Mouse (Mus musculus) neural tube, embryonic 13.5 days (tissue): ENCODE results near the gene Rbpms2. TPM values are rescaled to one million over a fixed set of nuclear protein-coding genes. Genes with fewer than 3 reads are reported as not detected.

Source experiments
- ATAC-seq: fragments of 200-750 bp; cut with Nextera tagmentation; 2 replicates; pipeline ENCODE4 v1.8.0; 2017; ENCODE audit warnings: low read depth, mild to moderate bottlenecking, moderate TSS enrichment, moderate library complexity
- H3K27ac ChIP-seq: fragments of 300-500 bp; sonication (generic); replicated peaks from 2 replicates; pipeline ENCODE4 v1.5.1; 2015; ENCODE audit warnings: moderate library complexity, mild to moderate bottlenecking, inconsistent platforms
- H3K27me3 ChIP-seq: fragments of 300-500 bp; sonication (generic); 2 replicates; pipeline ENCODE4 v1.6.1; 2015; ENCODE audit warnings: mild to moderate bottlenecking, inconsistent platforms
- H3K36me3 ChIP-seq: fragments of 300-500 bp; sonication (generic); 2 replicates; pipeline ENCODE4 v1.6.1; 2015; ENCODE audit warnings: mild to moderate bottlenecking, inconsistent platforms
- H3K4me1 ChIP-seq: fragments of 300-500 bp; sonication (generic); replicated peaks from 2 replicates; pipeline ENCODE4 v1.6.1; 2015; ENCODE audit warnings: inconsistent platforms
- H3K4me2 ChIP-seq: fragments of 300-500 bp; sonication (generic); 2 replicates; pipeline ENCODE4 v1.6.1; 2015; ENCODE audit warnings: inconsistent platforms, mild to moderate bottlenecking, moderate library complexity
- H3K4me3 ChIP-seq: fragments of 300-500 bp; sonication (generic); 2 replicates; pipeline ENCODE4 v1.5.1; 2015; ENCODE audit warnings: mild to moderate bottlenecking, inconsistent platforms
- H3K9ac ChIP-seq: fragments of 300-500 bp; sonication (generic); 2 replicates; pipeline ENCODE4 v1.6.1; 2015; ENCODE audit warnings: moderate library complexity, mild to moderate bottlenecking, inconsistent platforms
- H3K9me3 ChIP-seq: fragments of 300-500 bp; sonication (generic); 2 replicates; pipeline ENCODE4 v1.6.1; 2016; ENCODE audit warnings: inconsistent platforms
- WGBS: fragments of 180-500 bp; shearing (Covaris S2); methylation state at CpG from one replicate; pipeline ENCODE4 v1.1.7; 2015; 5-methylcytosine and 5-hydroxymethylcytosine counted together
- polyA plus RNA-seq: library from polyadenylated mRNA; unstranded; fragments of >200 nt; fragmentation: Nextera tagmentation; extraction: Ambion mirVana; gene quantifications from 2 replicates; pipeline ENCODE4 v1.2.1, GENCODE M21; 2015

The Rbpms2 gene
- 6.2 and 6.3 TPM in 2 replicates for polyA plus RNA-seq

DNA sequence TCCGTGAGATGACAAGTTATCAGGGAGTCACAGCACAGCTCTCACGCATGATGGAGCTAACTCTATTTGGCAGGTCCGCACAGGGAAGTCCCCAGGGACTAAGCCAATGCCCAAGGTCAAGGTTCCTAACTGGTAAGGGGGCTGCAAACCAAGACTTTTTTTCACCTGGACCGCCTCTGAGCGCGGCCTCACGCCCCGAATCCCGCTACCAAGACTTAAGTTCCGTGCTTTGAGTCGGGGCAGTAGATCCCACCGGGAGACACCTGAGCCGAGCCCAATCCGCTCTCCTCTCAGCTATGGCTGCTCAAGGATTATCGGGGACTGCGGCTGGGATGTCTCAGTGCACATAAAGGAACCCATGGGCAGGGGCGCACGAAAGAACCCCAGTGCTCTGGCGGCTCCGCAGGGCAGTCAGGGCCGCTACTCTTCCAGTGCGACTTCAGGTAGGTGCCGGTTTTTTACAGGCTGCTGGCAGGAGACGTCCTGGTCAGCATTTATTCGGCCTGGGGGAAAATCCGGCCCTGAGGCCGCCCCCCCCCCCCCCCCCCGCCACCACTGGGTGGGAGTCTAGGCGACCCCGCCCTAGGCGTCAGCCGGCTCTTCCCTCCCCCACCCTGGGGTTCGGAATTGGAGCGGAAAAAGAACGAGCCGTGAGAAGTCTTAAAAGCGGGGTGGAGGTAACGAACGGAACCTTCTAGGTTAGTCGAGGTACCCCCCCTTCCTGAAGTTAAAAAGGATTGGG, at the start of gene Rbpms2:
Gene Rbpms2, plus strand, starts transcription at position 624 of the 742 bp plus-strand sequence.
- H3K4me2 ChIP-seq: peak within 1 kb of the TSS; percentile 90
- peaks cover 23% of the 10 kb centered on the region for H3K4me1 ChIP-seq
- H3K9me3 ChIP-seq: no peaks in the 10 kb centered on the region
- H3K9ac ChIP-seq: peak within 1 kb of the TSS; percentile 65
- H3K36me3 ChIP-seq: no peaks in the 10 kb centered on the region
- H3K4me3 ChIP-seq: peak within 1 kb of the TSS; percentile 59
- H3K27ac ChIP-seq: no peak within 1 kb of the TSS
- no peak for ATAC-seq
- peaks cover 69% of the 10 kb centered on the region for H3K27me3 ChIP-seq
- 1% methylated on average over 33 of the region's 40 CpGs for WGBS

DNA sequence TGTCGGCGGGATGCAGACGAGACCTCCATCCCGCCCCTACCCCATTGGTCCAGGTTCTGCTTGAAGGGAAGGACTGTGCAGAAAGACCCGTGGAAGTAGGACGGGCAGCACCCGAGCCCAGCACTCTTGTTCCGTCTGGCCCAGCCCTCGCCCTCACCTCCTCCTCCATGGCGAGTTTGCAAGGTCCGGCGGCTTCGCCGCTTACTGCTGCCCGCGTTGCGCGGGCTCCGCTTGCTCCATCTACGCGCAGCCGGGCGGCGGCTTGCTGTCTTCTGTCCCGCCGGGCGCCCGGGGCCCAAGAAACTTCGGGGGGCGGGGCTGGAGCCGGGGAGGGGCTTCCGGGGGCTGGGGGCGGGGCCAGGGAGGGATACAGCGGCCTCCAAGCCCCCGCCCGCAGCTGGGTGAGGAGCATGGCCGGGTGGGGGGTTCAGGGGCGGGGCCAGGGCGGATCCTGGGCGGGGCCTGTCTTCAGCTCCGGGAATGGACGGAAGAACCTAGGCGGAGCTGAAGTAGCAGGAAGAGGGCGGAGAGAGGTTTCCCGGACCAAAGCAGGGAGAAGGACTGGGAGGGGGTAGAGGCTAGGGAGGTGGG, 49.6 kb upstream of the Rbpms2 start, which contains the start of gene Plekho2:
Gene Plekho2, minus strand, starts transcription at position 260 of the 591 bp plus-strand sequence.
- peak; percentile 94 for ATAC-seq
- Histone ChIP-seq H3K4me2 (peak within 1 kb of the TSS; percentile 69), H3K4me3 (peak within 1 kb of the TSS; percentile 52), H3K27ac (peak within 1 kb of the TSS; percentile 54), H3K9ac (peak within 1 kb of the TSS; percentile 71), H3K36me3 (no peaks in the 10 kb centered on the region), H3K9me3 (no peaks in the 10 kb centered on the region), H3K4me1 (peaks cover 49% of the 10 kb centered on the region), H3K27me3 (no peaks in the 10 kb centered on the region)
- under 1% methylated on average over 44 of the region's 45 CpGs for WGBS

DNA sequence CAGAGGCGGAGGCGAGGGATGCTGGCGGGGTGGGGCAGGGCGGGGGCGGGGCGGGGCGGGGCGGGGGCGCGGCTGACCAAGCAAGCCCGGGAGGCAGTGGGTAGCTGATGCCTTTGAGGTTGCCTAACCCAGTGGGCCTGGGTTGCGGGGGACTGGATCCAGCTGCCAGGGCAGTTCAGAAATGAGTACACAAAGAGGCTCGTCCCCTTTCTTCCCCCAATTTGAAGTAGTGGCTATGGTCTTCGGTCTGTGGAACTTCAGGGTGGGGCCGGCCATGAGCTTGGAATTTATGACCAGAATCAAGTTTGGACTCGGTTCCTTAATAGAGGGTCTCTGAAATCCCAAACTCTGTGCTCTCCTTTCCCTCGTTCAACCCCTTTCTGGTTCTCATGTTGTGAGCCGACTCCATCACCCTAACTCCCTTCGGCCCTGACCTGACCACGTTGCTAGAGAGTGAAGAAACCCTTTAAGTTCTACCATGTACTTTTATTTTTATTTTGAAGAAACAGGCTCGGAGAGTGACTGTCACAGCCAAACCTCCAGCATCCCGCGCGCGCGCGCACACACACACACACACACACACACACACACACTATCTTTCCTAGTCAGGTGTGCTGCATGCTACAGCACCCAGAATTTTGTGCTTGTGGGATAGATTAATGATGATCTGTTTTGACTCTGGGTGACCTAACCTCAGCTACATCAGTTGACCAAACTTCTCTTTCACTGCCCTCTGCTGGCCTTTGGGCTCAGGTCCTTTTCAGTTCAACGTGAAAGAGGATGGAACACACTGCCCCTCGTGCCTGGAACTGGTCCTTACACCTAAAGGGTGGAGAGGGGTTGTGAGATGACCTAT, 48.8 kb upstream of the Rbpms2 start:
- 6% methylated on average over 19 of the region's 29 CpGs for WGBS
- H3K4me3 ChIP-seq: peak overlapping the region; percentile 52
- peaks cover 42% of the 10 kb centered on the region for H3K4me1 ChIP-seq
- peak; percentile 81 for ATAC-seq
- no peaks in the 10 kb centered on the region for H3K27me3 ChIP-seq
- no peaks in the 10 kb centered on the region for H3K9me3 ChIP-seq
- H3K4me2 ChIP-seq: peak overlapping the region; percentile 69
- H3K27ac ChIP-seq: peak overlapping the region; percentile 49
- H3K36me3 ChIP-seq: no peaks in the 10 kb centered on the region
- H3K9ac ChIP-seq: peak overlapping the region; percentile 67

DNA sequence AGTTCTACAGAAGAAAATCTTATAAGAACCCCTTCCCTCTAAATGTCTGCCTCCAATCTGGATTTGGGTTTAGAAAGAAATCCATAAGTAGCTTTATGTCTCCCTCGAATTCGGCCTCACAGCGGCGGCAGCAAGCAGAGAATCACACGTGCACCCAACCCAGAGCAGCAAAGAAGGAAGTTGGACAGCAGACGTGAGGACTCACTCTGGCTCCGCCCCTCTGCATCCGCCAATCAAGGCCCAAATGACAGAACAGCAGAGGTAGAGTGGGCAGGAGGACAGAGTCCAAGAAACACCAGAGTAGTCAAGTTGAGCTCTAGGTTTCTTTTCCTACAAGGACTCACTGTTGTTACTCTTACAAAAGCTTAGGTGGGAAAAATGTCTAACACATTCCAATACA, 46.4 kb upstream of the Rbpms2 start:
- no peaks in the 10 kb centered on the region for H3K36me3 ChIP-seq
- 30% methylated on average over 8 of the region's 8 CpGs for WGBS
- no peak overlapping the region for H3K4me3 ChIP-seq
- H3K4me1 ChIP-seq: peaks cover 34% of the 10 kb centered on the region
- no peaks in the 10 kb centered on the region for H3K9me3 ChIP-seq
- no peaks in the 10 kb centered on the region for H3K27me3 ChIP-seq
- no peak overlapping the region for H3K4me2 ChIP-seq
- ATAC-seq: no peak
- no peak overlapping the region for H3K27ac ChIP-seq
- no peak overlapping the region for H3K9ac ChIP-seq

DNA sequence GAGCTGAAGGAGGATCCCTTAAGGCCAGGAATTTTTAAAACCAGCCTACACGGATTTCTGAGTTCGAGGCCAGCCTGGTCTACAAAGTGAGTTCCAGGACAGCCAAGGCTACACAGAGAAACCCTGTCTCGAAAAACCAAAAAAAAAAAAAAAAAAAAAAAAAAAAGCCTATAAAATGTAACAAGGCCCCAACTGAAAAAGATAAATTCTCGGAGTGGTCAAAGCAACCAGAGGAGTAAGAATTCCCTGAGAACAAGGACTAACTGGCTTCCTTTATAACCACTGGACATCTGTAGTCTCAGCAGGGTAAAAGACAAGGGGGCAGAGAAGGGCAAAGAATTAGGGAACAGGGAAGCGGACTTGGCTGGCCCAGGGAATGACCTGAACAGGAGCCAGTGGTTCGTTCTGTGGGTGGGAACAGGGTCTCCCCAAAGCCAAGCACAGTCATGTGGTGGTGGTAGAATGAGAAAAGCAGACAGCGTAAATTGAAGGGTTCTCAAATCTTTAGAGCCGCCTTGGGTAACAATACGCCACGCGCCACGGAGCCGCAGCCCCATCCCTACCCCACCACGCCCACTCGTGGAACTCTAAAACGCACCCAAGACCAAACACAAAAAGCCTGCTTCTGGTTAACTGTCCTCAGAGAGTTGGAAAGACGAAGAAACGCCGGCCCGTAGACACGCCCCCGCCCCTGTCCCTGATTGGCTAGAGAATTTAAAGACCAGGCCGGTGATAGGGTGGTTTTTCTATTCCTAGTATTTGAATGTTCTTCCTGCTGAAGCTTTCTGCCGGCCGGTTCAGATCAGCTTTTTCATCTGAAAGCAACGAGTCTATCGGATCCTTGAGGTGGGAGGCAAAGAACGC, 42.8 kb upstream of the Rbpms2 start, which contains the start of gene Pif1:
Gene Pif1, plus strand, starts transcription at position 755 of the 864 bp plus-strand sequence.
- H3K9me3 ChIP-seq: no peaks in the 10 kb centered on the region
- H3K4me3 ChIP-seq: peak within 1 kb of the TSS; percentile 53
- peak within 1 kb of the TSS; percentile 83 for H3K4me2 ChIP-seq
- peak within 1 kb of the TSS; percentile 73 for H3K9ac ChIP-seq
- peaks cover 8% of the 10 kb centered on the region; the same call in 1 of the 2 replicates for H3K27me3 ChIP-seq
- H3K4me1 ChIP-seq: peaks cover 31% of the 10 kb centered on the region
- H3K27ac ChIP-seq: no peak within 1 kb of the TSS
- WGBS: 9% methylated on average over 28 of the region's 28 CpGs
- peak; percentile 79 for ATAC-seq
- H3K36me3 ChIP-seq: no peaks in the 10 kb centered on the region

DNA sequence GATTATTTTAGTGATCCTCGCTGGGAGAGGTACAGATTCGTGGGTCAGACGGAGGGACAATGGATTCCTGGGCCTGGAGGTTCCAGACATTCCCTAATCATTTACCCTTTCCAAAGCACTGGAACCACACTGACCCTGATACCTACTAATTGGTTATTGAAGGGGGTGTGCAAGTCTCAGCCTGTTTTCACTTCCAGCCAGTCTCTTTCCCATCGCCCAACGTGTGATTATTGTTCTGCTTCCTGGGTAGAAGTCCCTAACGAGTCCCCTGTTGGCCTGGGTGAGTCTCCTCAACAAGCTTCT, 42.2 kb upstream of the Rbpms2 start:
- Histone ChIP-seq H3K4me2 (peak overlapping the region; percentile 83), H3K9me3 (no peaks in the 10 kb centered on the region), H3K36me3 (no peaks in the 10 kb centered on the region), H3K27me3 (peaks cover 8% of the 10 kb centered on the region; the same call in 1 of the 2 replicates), H3K27ac (no peak overlapping the region), H3K4me3 (peak overlapping the region; percentile 53), H3K4me1 (peaks cover 31% of the 10 kb centered on the region), H3K9ac (peak overlapping the region; percentile 73)
- under 1% methylated on average over 6 of the region's 6 CpGs for WGBS
- peak; percentile 36; the same call in 1 of the 2 replicates for ATAC-seq

DNA sequence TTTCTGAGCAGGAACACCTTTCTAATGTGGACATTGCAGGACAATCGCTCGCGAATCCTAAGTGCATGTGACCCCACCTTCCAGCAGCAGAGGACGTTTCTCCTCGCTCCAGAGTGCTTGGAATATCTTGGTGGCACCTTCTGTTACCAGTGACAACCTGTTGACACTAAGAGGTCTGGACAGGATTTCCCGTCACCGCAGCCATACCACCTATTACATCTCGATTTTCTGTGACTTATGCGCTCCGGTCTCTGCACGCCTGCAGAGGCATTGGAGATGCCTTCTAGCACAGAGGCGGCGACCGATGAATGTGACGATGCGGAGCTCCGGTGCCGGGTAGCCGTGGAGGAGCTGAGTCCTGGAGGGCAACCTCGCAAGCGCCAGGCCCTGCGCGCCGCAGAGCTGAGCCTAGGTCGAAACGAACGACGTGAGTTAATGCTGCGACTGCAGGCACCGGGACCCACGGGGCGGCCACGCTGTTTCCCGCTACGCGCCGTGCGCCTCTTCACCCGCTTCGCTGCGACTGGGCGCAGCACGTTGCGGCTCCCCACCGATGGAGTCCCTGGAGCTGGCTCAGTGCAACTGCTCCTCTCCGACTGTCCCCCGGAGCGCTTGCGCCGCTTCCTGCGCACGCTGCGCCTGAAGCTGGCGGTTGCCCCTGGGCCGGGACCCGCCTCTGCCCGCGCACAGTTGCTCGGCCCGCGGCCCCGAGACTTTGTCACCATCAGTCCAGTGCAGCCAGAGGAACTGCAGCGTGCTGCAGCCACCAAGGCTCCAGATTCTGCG, 41.7 kb upstream of the Rbpms2 start:
- Histone ChIP-seq H3K4me1 (peaks cover 31% of the 10 kb centered on the region), H3K27me3 (peaks cover 8% of the 10 kb centered on the region; the same call in 1 of the 2 replicates), H3K36me3 (no peaks in the 10 kb centered on the region), H3K4me3 (peak overlapping the region; percentile 53), H3K4me2 (peak overlapping the region; percentile 83), H3K9ac (peak overlapping the region; percentile 73), H3K9me3 (no peaks in the 10 kb centered on the region), H3K27ac (no peak overlapping the region)
- under 1% methylated on average over 64 of the region's 64 CpGs for WGBS
- ATAC-seq: peak; percentile 44

DNA sequence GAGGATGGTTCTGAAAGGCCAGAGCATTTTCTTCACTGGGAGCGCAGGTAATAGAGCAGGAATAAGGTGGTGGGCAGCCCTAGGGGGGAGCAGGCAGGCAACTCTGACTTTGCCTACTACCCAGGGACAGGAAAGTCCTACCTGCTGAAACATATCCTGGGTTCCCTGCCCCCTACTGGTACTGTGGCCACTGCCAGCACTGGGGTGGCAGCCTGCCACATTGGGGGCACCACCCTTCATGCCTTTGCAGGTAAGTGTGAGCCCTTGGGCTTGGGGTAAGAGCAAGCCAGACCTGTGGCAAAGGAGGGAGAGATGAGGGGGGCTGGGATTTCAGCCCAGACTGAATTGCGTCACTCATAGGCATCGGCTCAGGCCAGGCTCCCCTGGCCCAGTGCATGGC, 40.4 kb upstream of the Rbpms2 start:
- 97% methylated on average over 3 of the region's 3 CpGs for WGBS
- Histone ChIP-seq H3K4me2 (peak overlapping the region; percentile 83), H3K4me1 (peaks cover 31% of the 10 kb centered on the region), H3K4me3 (peak overlapping the region; percentile 53), H3K36me3 (0 out of 2 replicates have a peak, but pooled peaks cover 10% of the 10 kb centered on the region), H3K27me3 (peaks cover 8% of the 10 kb centered on the region; the same call in 1 of the 2 replicates), H3K27ac (no peak overlapping the region), H3K9me3 (no peaks in the 10 kb centered on the region), H3K9ac (no peak overlapping the region)
- no peak for ATAC-seq

DNA sequence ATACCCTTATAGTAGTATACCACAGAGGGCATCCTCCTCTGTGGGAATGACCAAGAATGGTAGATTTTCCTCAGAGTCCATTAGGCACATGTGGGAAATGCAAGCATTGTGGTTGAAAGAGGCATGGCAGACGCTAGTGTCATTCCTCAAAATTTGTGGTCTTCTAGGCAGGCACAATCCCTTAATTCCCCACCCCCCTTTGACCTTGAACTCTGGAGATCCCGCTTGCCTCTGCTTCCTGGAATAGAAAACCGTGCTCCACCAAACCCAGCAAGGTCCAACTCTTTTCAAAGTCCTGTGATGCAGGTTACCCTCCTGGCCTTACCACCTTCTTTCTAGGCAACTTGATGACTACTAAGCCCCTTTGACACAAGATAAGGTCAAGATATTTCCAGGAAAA, 36.7 kb upstream of the Rbpms2 start:
- ATAC-seq: no peak
- Histone ChIP-seq H3K4me3 (no peak overlapping the region), H3K27ac (no peak overlapping the region), H3K27me3 (peaks cover 8% of the 10 kb centered on the region; the same call in 1 of the 2 replicates), H3K9me3 (no peaks in the 10 kb centered on the region), H3K4me2 (no peak overlapping the region), H3K9ac (no peak overlapping the region), H3K4me1 (peaks cover 21% of the 10 kb centered on the region), H3K36me3 (0 out of 2 replicates have a peak, but pooled peaks cover 10% of the 10 kb centered on the region)
- WGBS: 89% methylated on average over 3 of the region's 3 CpGs

DNA sequence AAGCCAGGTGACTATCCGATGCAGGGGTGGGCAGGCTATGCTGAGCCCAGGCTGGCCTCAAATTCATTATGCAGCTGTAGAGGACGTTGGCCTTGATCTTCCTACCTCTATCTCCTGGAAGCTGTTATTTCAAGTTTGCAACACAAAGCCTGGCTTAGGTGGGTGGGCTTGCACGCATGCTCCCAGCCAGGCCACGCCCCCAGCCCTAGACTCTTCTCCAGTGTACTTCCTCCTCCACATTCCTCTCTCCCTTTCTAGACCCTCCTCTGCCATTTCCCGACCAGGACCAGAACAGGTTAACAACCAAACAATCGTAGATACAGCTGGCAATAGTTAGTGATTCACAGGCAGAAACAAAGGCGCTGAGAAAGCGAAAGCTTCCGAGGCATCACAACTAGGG, 35.9 kb upstream of the Rbpms2 start:
- H3K4me1 ChIP-seq: peaks cover 13% of the 10 kb centered on the region
- no peak overlapping the region for H3K4me2 ChIP-seq
- no peak overlapping the region for H3K4me3 ChIP-seq
- no peak overlapping the region for H3K27ac ChIP-seq
- 85% methylated on average over 9 of the region's 9 CpGs for WGBS
- no peak overlapping the region for H3K9ac ChIP-seq
- peaks cover 4% of the 10 kb centered on the region; the same call in 1 of the 2 replicates for H3K27me3 ChIP-seq
- 0 out of 2 replicates have a peak, but pooled peaks cover 10% of the 10 kb centered on the region for H3K36me3 ChIP-seq
- no peak for ATAC-seq
- no peaks in the 10 kb centered on the region for H3K9me3 ChIP-seq
